Mouse (Mus musculus): ENCODE measurements around the gene Ndufa12.

- TF ChIP-seq CTCF (IDR thresholded peaks at IDR 0.05; ENCODE audit: low read depth) (no peak), EP300 (IDR thresholded peaks at IDR 0.05; ENCODE audit: low read depth) (no peak)
Measured at GRCm38 (mm10) chr10:94255744-94256143, 57.2 kb downstream of the Ndufa12 start.

All from heart, postnatal 0 days (tissue).